Mouse (Mus musculus) mature B cell (primary cell): Measurements from ENCODE around the gene Ankrd37.

Experiments used
- in situ Hi-C: fragments of 300-500 bp; cut with MboI; formaldehyde crosslinking; loops from 2 replicates; pipeline ENCODE4 v1.14.3; 2019

The Ankrd37 gene

GRCm38 (mm10) chr8:46005596-46005995 lies at the start of gene Ankrd37:
Gene Ankrd37 (minus strand): TSS chr8:46005707.
- in situ Hi-C loops = no loop called here

- in situ Hi-C loops = no loop called here
These were observed 34.8 kb upstream of the Ankrd37 start for GRCm38 (mm10) chr8:46040260-46040659.

DNA sequence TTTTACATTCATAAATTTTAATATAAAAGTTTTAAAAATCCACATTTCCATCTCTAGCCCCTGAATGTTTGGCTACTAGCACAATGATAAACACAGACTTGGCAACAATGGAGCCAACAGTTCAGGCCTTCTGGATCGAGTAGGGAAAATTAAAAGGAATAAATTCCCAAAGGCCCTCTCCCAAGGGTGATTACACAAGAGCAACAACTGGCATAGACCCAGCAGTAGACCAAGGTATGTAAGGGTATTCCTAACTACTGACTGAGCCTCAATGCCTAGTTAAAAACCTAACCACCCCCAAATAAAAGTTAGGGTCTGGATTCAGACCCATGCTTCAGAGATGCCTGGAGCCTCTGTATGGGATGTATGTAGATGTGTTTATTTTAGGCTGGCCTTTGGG lies 34.2 kb upstream of the Ankrd37 start:
- in situ Hi-C loops = no loop called here

GRCm38 (mm10) chr8:46036217-46036616 lies 30.7 kb upstream of the Ankrd37 start:
- in situ Hi-C loops = no loop called here

- in situ Hi-C loops = no loop called here
These were observed 18.9 kb upstream of the Ankrd37 start for GRCm38 (mm10) chr8:46024392-46024791.

DNA sequence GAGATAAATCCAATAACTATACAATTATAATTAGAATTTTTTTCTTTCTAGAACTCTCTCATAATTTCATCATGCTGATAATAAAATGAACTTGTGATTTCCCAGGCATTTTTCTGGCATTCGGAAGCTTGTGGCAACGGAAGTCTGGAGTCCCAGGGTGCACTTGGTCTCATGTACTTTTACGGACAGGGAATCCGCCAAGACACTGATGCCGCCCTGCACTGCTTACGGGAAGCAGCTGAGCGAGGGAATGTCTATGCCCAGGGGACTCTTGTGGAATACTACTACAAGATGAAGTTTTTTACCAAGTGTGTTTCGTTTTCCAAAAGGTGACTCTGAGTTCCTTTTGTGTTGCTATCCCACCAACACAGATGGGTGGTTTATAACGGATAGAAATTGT lies 17.3 kb upstream of the Ankrd37 start:
- in situ Hi-C loops = no loop called here

DNA sequence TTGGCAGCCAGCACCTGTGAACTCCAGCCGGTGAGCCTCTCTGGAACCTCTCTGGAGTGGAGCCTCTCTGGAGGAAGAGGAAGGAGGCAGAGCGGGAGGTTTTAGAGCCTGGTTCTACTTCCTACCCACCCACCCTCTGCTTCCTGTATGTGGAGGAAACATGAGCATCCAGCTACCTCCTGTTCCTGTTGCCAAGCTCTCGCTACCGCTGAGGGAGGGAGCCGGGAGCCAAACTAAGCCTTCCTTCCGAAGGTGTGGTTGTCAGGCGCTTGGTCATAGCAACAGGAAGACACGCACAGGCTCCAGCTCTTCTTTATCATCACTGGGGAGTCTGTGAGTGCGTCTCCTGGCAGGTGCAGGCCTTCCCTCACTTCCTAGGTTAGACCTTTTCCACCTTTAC lies 16.7 kb upstream of the Ankrd37 start:
- in situ Hi-C loops = no loop called here

- in situ Hi-C loops = no loop called here
These were observed 5.5 kb upstream of the Ankrd37 start for GRCm38 (mm10) chr8:46010746-46011680.

DNA sequence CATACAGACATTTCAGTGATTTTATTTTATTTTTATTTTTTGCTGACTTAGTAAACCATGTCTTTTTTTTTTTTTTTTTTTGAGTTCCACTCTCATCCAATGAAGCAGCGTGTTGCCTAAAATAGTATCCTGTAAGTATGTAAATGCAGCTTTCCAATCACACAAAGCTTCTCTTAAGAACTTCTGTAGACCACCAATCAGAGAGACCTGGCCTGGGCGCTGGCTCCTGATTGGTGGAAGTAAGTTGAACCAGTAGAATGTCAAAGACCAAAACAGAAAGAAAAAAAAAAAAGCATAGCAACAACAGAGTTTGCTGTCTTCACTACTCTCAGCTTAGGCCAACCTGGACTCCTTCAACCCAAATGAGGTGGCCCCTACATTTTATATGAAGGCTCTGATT lies 4.8 kb upstream of the Ankrd37 start:
- in situ Hi-C loops = no loop called here

- in situ Hi-C loops = no loop called here
These were observed 1.7 kb upstream of the Ankrd37 start for GRCm38 (mm10) chr8:46007050-46007672.

GRCm38 (mm10) chr8:45999784-46000705 lies 5.5 kb downstream of the Ankrd37 start:
- in situ Hi-C loops = loop anchor here (25.0 kb wide), 1 partner anchor 162 kb away; the partner anchor contains the start of genes Cfap97 and Snx25

DNA sequence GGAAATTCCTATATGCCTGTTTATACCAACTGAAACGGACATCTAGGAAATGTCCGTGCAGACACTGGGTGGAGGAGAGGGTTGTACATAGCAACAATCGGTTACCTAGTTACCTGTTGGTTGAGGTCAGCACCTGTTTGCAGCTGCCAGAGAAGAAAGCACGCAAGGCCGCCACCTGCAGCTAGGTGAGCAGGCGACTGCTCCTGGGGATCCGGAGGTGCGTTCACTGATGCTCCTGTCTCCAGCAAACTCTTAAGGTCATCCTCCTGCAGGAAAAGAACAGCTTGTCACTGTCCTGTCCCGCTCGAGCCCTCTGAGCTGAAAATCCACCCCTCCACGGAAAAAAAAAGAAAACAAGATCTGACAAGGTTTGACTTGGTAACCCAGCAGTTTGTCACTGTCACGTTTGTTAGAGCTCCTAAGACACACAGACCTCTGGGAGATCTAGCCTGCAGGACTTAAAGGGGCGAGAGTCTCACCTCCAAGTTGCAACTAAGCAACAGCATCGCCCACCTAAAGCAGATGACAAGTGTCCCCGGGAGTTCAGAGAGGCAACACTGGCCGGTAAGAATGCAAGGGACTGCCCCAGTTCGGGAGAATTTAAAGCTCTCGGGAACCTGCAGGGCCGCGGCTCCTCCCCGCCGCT lies 6.2 kb downstream of the Ankrd37 start, which contains the start of gene Lrp2bp:
Gene Lrp2bp (plus strand): TSS at position 166 of the 646 bp plus-strand sequence.
- in situ Hi-C loops = loop anchor here (25.0 kb wide), 1 partner anchor 163 kb away; the partner anchor contains the start of genes Cfap97 and Snx25

DNA sequence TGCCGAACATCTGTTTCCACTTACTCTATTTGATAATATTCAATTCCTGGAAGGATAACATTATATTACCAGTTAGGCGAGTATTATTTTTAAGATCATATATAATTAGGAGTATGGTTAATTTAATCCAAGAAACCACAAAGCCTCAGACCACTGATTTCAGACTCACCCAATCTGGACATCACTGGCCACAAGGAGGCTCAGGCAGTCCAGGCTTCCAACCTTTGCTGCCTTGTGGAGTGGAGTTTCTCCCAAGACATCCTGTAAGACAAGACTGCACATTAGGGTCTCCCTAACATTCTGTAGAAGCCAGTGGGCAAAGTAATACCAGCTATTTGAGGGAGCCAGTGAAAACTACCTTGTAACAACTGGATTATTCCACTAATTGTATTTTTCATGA lies 7.3 kb downstream of the Ankrd37 start:
- in situ Hi-C loops = loop anchor here (25.0 kb wide), 1 partner anchor 164 kb away; the partner anchor contains the start of genes Cfap97 and Snx25

DNA sequence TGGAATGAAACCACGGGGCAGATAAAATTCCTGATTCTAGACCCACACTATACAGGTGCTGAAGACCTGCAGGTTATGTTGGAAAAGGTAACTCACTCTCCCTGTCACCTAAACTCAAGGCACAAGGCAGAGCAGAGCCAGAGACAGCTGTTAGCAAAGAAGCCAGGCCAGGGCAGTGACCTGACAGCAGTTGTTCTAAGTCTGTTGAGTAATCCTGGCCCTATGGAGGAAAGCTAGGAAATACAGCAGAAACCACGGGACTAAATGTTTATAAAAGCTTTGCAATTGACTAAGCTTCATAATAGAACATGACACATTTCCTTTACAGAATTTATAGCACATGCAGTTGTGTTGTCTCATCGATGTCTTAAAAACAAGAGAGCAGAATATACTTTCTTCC lies 9.9 kb downstream of the Ankrd37 start:
- in situ Hi-C loops = loop anchor here (25.0 kb wide), 1 partner anchor 167 kb away; the partner anchor contains the start of genes Cfap97 and Snx25

- in situ Hi-C loops = loop anchor here (25.0 kb wide), 1 partner anchor 168 kb away; the partner anchor contains the start of genes Cfap97 and Snx25
These were observed 11.4 kb downstream of the Ankrd37 start for GRCm38 (mm10) chr8:45994111-45994510.

DNA sequence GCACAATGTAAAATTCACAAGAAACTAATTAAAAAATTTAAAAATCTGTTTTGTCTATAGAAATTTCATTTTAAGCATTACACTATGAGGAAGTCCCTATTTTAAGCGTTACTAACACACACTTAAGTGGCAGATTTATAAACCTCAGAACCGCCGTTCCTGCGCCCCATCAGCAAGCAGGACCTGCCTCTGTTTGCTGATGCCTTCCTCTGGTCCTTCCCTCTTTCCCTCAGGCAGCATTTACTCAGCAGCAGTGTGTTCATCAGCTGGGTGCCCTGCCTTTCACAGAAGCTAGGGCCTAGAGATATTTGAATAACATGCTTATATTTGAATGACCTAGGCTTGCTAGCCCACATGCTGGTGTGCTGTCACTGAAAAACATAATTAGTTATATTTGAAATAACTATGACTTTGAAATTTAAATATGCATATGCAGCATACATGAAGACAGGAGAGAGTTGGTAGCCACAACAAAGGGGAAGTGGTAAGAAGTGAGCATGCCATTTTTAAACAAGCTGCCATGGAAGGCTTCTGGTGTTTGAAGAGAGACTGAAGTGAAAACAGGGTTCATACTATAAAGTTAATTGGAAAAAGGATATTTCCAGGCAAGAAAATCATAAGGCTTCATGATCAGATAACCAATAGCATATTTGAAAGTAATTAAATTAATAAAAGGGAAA lies 14.7 kb downstream of the Ankrd37 start:
- in situ Hi-C loops = loop anchor here (25.0 kb wide), 1 partner anchor 172 kb away; the partner anchor contains the start of genes Cfap97 and Snx25

DNA sequence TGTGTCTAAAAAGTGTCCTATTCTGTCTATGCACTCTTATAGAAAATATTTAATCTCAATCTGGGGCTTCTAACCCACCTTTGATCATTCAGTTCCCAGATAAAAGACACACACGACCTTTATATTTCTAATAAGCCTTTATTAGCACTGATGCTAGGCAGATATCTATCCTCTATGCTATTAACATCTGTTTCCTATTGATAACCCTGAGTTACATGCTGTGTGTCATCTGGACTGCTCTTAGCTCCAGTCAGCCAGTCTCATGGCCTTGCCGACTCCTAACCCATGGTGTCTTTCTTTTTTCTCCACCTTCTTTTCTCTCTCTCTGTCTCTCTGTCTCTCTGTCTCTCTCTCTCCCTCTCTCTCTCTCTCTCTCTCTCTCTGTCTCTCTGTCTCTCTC lies 17.3 kb downstream of the Ankrd37 start:
- in situ Hi-C loops = loop anchor here (25.0 kb wide), 1 partner anchor 174 kb away; the partner anchor contains the start of genes Cfap97 and Snx25

GRCm38 (mm10) chr8:45986665-45987064 lies 18.8 kb downstream of the Ankrd37 start:
- in situ Hi-C loops = loop anchor here (25.0 kb wide), 1 partner anchor 176 kb away; the partner anchor contains the start of genes Cfap97 and Snx25

GRCm38 (mm10) chr8:45975837-45976468 lies 29.6 kb downstream of the Ankrd37 start:
- in situ Hi-C loops = loop anchor here (25.0 kb wide), 1 partner anchor 186 kb away; the partner anchor contains the start of genes Cfap97 and Snx25
